Mouse (Mus musculus): ENCODE results near the gene Clec12b. TPM values are rescaled to one million over a fixed set of nuclear protein-coding genes. Genes with fewer than 3 reads are reported as not detected.
"Not testable (repeated sequence)": the region's sequence is repeated elsewhere in the genome, so short reads cannot be mapped to it uniquely, and the experiment has no call there.

Gene Clec12b
- polyA plus RNA-seq, 1 experiment from 2014 or later = not detected

GRCm38 (mm10) chr6:129363942-129364341, 21.7 kb downstream of the Clec12b start:
- Histone ChIP-seq H3K9ac (no peak overlapping the region), H3K27ac (no peak overlapping the region), H3K4me1 (no peaks in the 10 kb centered on the region), H3K9me3 (no peaks in the 10 kb centered on the region), H3K27me3 (no peaks in the 10 kb centered on the region), H3K4me3 (no peak overlapping the region), H3K36me3 (no peaks in the 10 kb centered on the region), H3K4me2 (no peak overlapping the region)
- 35% methylated on average over 1 of the region's 1 CpGs for WGBS
- ATAC-seq (ENCODE audit: insufficient number of reproducible peaks, low FRiP score, low TSS enrichment, low read depth) = no peak

- WGBS = 77% methylated on average over 2 of the region's 2 CpGs
- ATAC-seq (ENCODE audit: insufficient number of reproducible peaks, low FRiP score, low TSS enrichment, low read depth) = no peak
These were observed 26.2 kb downstream of the Clec12b start for GRCm38 (mm10) chr6:129359515-129359914.

GRCm38 (mm10) chr6:129356430-129356829, 29.2 kb downstream of the Clec12b start:
- Histone ChIP-seq H3K4me1 (no peaks in the 10 kb centered on the region), H3K27me3 (no peaks in the 10 kb centered on the region), H3K4me3 (no peak overlapping the region), H3K9me3 (no peaks in the 10 kb centered on the region), H3K36me3 (no peaks in the 10 kb centered on the region), H3K4me2 (no peak overlapping the region), H3K27ac (no peak overlapping the region), H3K9ac (no peak overlapping the region)
- no peak for ATAC-seq (ENCODE audit: insufficient number of reproducible peaks, low FRiP score, low TSS enrichment, low read depth)

More at GRCm38 (mm10) chr6:129359515-129359914, 26.2 kb downstream of the Clec12b start:
- Histone ChIP-seq H3K36me3 (no peaks in the 10 kb centered on the region), H3K9ac (no peak overlapping the region), H3K4me2 (no peak overlapping the region), H3K4me3 (no peak overlapping the region), H3K27me3 (no peaks in the 10 kb centered on the region), H3K27ac (no peak overlapping the region), H3K9me3 (no peaks in the 10 kb centered on the region), H3K4me1 (no peaks in the 10 kb centered on the region)

GRCm38 (mm10) chr6:129355774-129356173, 29.9 kb downstream of the Clec12b start:
- no peak overlapping the region for H3K4me2 ChIP-seq
- H3K36me3 ChIP-seq = no peaks in the 10 kb centered on the region
- no peak overlapping the region for H3K9ac ChIP-seq
- no peak for ATAC-seq (ENCODE audit: insufficient number of reproducible peaks, low FRiP score, low TSS enrichment, low read depth)
- H3K4me3 ChIP-seq = no peak overlapping the region
- H3K27me3 ChIP-seq = no peaks in the 10 kb centered on the region
- no peaks in the 10 kb centered on the region for H3K9me3 ChIP-seq
- H3K27ac ChIP-seq = no peak overlapping the region
- 90% methylated on average over 2 of the region's 2 CpGs for WGBS
- no peaks in the 10 kb centered on the region for H3K4me1 ChIP-seq

- Histone ChIP-seq H3K9me3 (no peaks in the 10 kb centered on the region), H3K9ac (no peak overlapping the region), H3K4me3 (no peak overlapping the region), H3K4me1 (no peaks in the 10 kb centered on the region), H3K36me3 (no peaks in the 10 kb centered on the region), H3K27me3 (no peaks in the 10 kb centered on the region), H3K27ac (no peak overlapping the region), H3K4me2 (no peak overlapping the region)
- no peak for ATAC-seq (ENCODE audit: insufficient number of reproducible peaks, low FRiP score, low TSS enrichment, low read depth)
- WGBS = 86% methylated on average over 3 of the region's 3 CpGs
These were observed 34.6 kb downstream of the Clec12b start for GRCm38 (mm10) chr6:129351091-129351490.

- no peaks in the 10 kb centered on the region for H3K9me3 ChIP-seq
- WGBS = 55% methylated on average over 4 of the region's 4 CpGs
- H3K27ac ChIP-seq = no peak overlapping the region
- no peak overlapping the region for H3K4me2 ChIP-seq
- H3K4me3 ChIP-seq = no peak overlapping the region
- no peak overlapping the region for H3K9ac ChIP-seq
- no peak for ATAC-seq (ENCODE audit: insufficient number of reproducible peaks, low FRiP score, low TSS enrichment, low read depth)
- H3K36me3 ChIP-seq = no peaks in the 10 kb centered on the region
- H3K27me3 ChIP-seq = no peaks in the 10 kb centered on the region
- no peaks in the 10 kb centered on the region for H3K4me1 ChIP-seq
These were observed 35.9 kb downstream of the Clec12b start for GRCm38 (mm10) chr6:129349524-129350352.

GRCm38 (mm10) chr6:129344408-129344807, 41.3 kb downstream of the Clec12b start:
- no peaks in the 10 kb centered on the region for H3K36me3 ChIP-seq
- ATAC-seq (ENCODE audit: insufficient number of reproducible peaks, low FRiP score, low TSS enrichment, low read depth) = no peak
- 66% methylated on average over 3 of the region's 3 CpGs for WGBS
- H3K27ac ChIP-seq = no peak overlapping the region
- no peak overlapping the region for H3K4me3 ChIP-seq
- no peaks in the 10 kb centered on the region for H3K9me3 ChIP-seq
- H3K4me1 ChIP-seq = no peaks in the 10 kb centered on the region
- no peaks in the 10 kb centered on the region for H3K27me3 ChIP-seq
- no peak overlapping the region for H3K9ac ChIP-seq
- H3K4me2 ChIP-seq = no peak overlapping the region

- H3K9ac ChIP-seq; H3K4me1 ChIP-seq; H3K36me3 ChIP-seq; H3K4me3 ChIP-seq; H3K9me3 ChIP-seq; H3K27me3 ChIP-seq; ATAC-seq (ENCODE audit: insufficient number of reproducible peaks, low FRiP score, low TSS enrichment, low read depth); H3K27ac ChIP-seq; H3K4me2 ChIP-seq: not testable (repeated sequence)
- WGBS = 79% methylated on average over 4 of the region's 4 CpGs
These were observed 43.3 kb downstream of the Clec12b start, which contains the start of gene Clec12a for GRCm38 (mm10) chr6:129342391-129342790. TSS of gene Clec12a (plus strand) at chr6:129342691.

- no peaks in the 10 kb centered on the region for H3K36me3 ChIP-seq
- no peak overlapping the region for H3K9ac ChIP-seq
- H3K27ac ChIP-seq = no peak overlapping the region
- H3K4me3 ChIP-seq = no peak overlapping the region
- H3K27me3 ChIP-seq = no peaks in the 10 kb centered on the region
- no peak overlapping the region for H3K4me2 ChIP-seq
- H3K4me1 ChIP-seq = no peaks in the 10 kb centered on the region
- ATAC-seq (ENCODE audit: insufficient number of reproducible peaks, low FRiP score, low TSS enrichment, low read depth) = no peak
- H3K9me3 ChIP-seq = no peaks in the 10 kb centered on the region
- WGBS = 65% methylated on average over 1 of the region's 1 CpGs
These were observed 47.9 kb downstream of the Clec12b start for GRCm38 (mm10) chr6:129337751-129338150.

GRCm38 (mm10) chr6:129333674-129334078, 52.0 kb downstream of the Clec12b start:
- no peaks in the 10 kb centered on the region for H3K4me1 ChIP-seq
- no peak overlapping the region for H3K4me2 ChIP-seq
- 24% methylated on average over 11 of the region's 11 CpGs for WGBS
- H3K9me3 ChIP-seq = no peaks in the 10 kb centered on the region
- no peaks in the 10 kb centered on the region for H3K36me3 ChIP-seq
- no peaks in the 10 kb centered on the region for H3K27me3 ChIP-seq
- no peak overlapping the region for H3K9ac ChIP-seq
- ATAC-seq (ENCODE audit: insufficient number of reproducible peaks, low FRiP score, low TSS enrichment, low read depth) = no peak
- no peak overlapping the region for H3K27ac ChIP-seq
- no peak overlapping the region for H3K4me3 ChIP-seq

GRCm38 (mm10) chr6:129331610-129332009, 54.1 kb downstream of the Clec12b start, which contains the start of gene 4922502D21Rik:
TSS of gene 4922502D21Rik (minus strand) at chr6:129331796.
- Histone ChIP-seq H3K9me3 (no peaks in the 10 kb centered on the region), H3K4me3 (no peak within 1 kb of the TSS), H3K4me1 (no peaks in the 10 kb centered on the region), H3K27me3 (no peaks in the 10 kb centered on the region), H3K4me2 (no peak within 1 kb of the TSS), H3K9ac (no peak within 1 kb of the TSS), H3K27ac (no peak within 1 kb of the TSS), H3K36me3 (no peaks in the 10 kb centered on the region)
- ATAC-seq (ENCODE audit: insufficient number of reproducible peaks, low FRiP score, low TSS enrichment, low read depth) = no peak
- 58% methylated on average over 11 of the region's 11 CpGs for WGBS

- Histone ChIP-seq H3K9me3 (no peaks in the 10 kb centered on the region), H3K36me3 (no peaks in the 10 kb centered on the region), H3K4me2 (no peak overlapping the region), H3K4me3 (no peak overlapping the region), H3K4me1 (no peaks in the 10 kb centered on the region), H3K27me3 (no peaks in the 10 kb centered on the region), H3K9ac (no peak overlapping the region), H3K27ac (no peak overlapping the region)
- 55% methylated on average over 13 of the region's 13 CpGs for WGBS
- ATAC-seq (ENCODE audit: insufficient number of reproducible peaks, low FRiP score, low TSS enrichment, low read depth) = no peak
These were observed 59.0 kb downstream of the Clec12b start for GRCm38 (mm10) chr6:129326568-129327150.
